Mouse (Mus musculus): ENCODE data around the gene Rad9a. TPM values are rescaled to one million over a fixed set of nuclear protein-coding genes. Genes with fewer than 3 reads are reported as not detected.
A peak's percentile ranks its signal among the peaks of the same experiment; 100 is the strongest.

Gene Rad9a
- total and polyA plus RNA-seq, 3 experiments, result 4.1 to 13.5 (median 4.4) TPM

GRCm38 (mm10) chr19:4234548-4234947 lies 33.1 kb upstream of the Rad9a start:
- 72% methylated on average over 4 of the region's 4 CpGs for WGBS
- intact Hi-C loops (cut with DNase I), result no loop called here
- Histone ChIP-seq H3K4me1 (ENCODE audit: control insufficient read depth, insufficient read depth, low read length) (peaks cover 10% of the 10 kb centered on the region), H3K27ac (no peak overlapping the region), H3K79me2 (replicated peaks; ENCODE audit: control insufficient read depth, insufficient read depth, low read length) (no peaks in the 10 kb centered on the region), H3K9ac (ENCODE audit: low read depth, low read length) (no peak overlapping the region), H3K4me3 (no peak overlapping the region), H3K36me3 (ENCODE audit: control insufficient read depth, insufficient read depth, low read length) (no peaks in the 10 kb centered on the region), H3K27me3 (ENCODE audit: control insufficient read depth, insufficient read depth, low read length) (no peaks in the 10 kb centered on the region)
- TF ChIP-seq POLR2A (IDR thresholded peaks at IDR 0.05; ENCODE audit: insufficient read depth, low read depth, low read length), result no peak
- TF ChIP-seq CTCF (IDR thresholded peaks at IDR 0.05), result no peak
- no peak for TF ChIP-seq EP300 (IDR thresholded peaks at IDR 0.05; ENCODE audit: insufficient read depth, low read depth, low read length)
- no peak for DNase-seq

GRCm38 (mm10) chr19:4232651-4233050 lies 31.2 kb upstream of the Rad9a start:
- H3K4me1 ChIP-seq (ENCODE audit: control insufficient read depth, insufficient read depth, low read length), result peaks cover 10% of the 10 kb centered on the region
- no peaks in the 10 kb centered on the region for H3K79me2 ChIP-seq (replicated peaks; ENCODE audit: control insufficient read depth, insufficient read depth, low read length)
- DNase-seq, result no peak
- 79% methylated on average over 7 of the region's 7 CpGs for WGBS
- H3K4me3 ChIP-seq, result peak overlapping the region; percentile 7; the same call in 1 of the 2 replicates
- no peaks in the 10 kb centered on the region for H3K36me3 ChIP-seq (ENCODE audit: control insufficient read depth, insufficient read depth, low read length)
- TF ChIP-seq POLR2A (IDR thresholded peaks at IDR 0.05; ENCODE audit: insufficient read depth, low read depth, low read length) (no peak), CTCF (IDR thresholded peaks at IDR 0.05) (no peak), EP300 (IDR thresholded peaks at IDR 0.05; ENCODE audit: insufficient read depth, low read depth, low read length) (no peak)
- intact Hi-C loops (cut with DNase I), result no loop called here
- H3K9ac ChIP-seq (ENCODE audit: low read depth, low read length), result no peak overlapping the region
- H3K27me3 ChIP-seq (ENCODE audit: control insufficient read depth, insufficient read depth, low read length), result no peaks in the 10 kb centered on the region
- peak overlapping the region; percentile 99 for H3K27ac ChIP-seq

- Histone ChIP-seq H3K79me2 (replicated peaks; ENCODE audit: control insufficient read depth, insufficient read depth, low read length) (no peaks in the 10 kb centered on the region), H3K4me3 (peak overlapping the region; percentile 68), H3K27me3 (ENCODE audit: control insufficient read depth, insufficient read depth, low read length) (no peaks in the 10 kb centered on the region), H3K36me3 (ENCODE audit: control insufficient read depth, insufficient read depth, low read length) (no peaks in the 10 kb centered on the region), H3K9ac (ENCODE audit: low read depth, low read length) (peak overlapping the region; percentile 68), H3K27ac (peak overlapping the region; percentile 99), H3K4me1 (ENCODE audit: control insufficient read depth, insufficient read depth, low read length) (peaks cover 10% of the 10 kb centered on the region)
- WGBS, result 0% methylated on average over 2 of the region's 2 CpGs
- intact Hi-C loops (cut with DNase I), result no loop called here
- TF ChIP-seq EP300 (IDR thresholded peaks at IDR 0.05; ENCODE audit: insufficient read depth, low read depth, low read length) (no peak), CTCF (IDR thresholded peaks at IDR 0.05) (no peak), POLR2A (IDR thresholded peaks at IDR 0.05; ENCODE audit: insufficient read depth, low read depth, low read length) (no peak)
- DNase-seq, result no peak
Measured at GRCm38 (mm10) chr19:4232186-4232572, 30.7 kb upstream of the Rad9a start.

- 2% methylated on average over 26 of the region's 26 CpGs for WGBS
- peak; percentile 97 to 98 for DNase-seq
- no peaks in the 10 kb centered on the region for H3K36me3 ChIP-seq (ENCODE audit: control insufficient read depth, insufficient read depth, low read length)
Measured at GRCm38 (mm10) chr19:4231253-4232185, 30.1 kb upstream of the Rad9a start, which contains the start of gene Pold4. TSS of gene Pold4 (plus strand) at chr19:4231899.

GRCm38 (mm10) chr19:4230415-4230814 lies 29.0 kb upstream of the Rad9a start:
- Histone ChIP-seq H3K36me3 (ENCODE audit: control insufficient read depth, insufficient read depth, low read length) (no peaks in the 10 kb centered on the region), H3K4me1 (ENCODE audit: control insufficient read depth, insufficient read depth, low read length) (peaks cover 10% of the 10 kb centered on the region), H3K79me2 (replicated peaks; ENCODE audit: control insufficient read depth, insufficient read depth, low read length) (no peaks in the 10 kb centered on the region), H3K27ac (peak overlapping the region; percentile 59), H3K9ac (ENCODE audit: low read depth, low read length) (no peak overlapping the region), H3K4me3 (no peak overlapping the region), H3K27me3 (ENCODE audit: control insufficient read depth, insufficient read depth, low read length) (no peaks in the 10 kb centered on the region)
- WGBS, result 46% methylated on average over 8 of the region's 8 CpGs
- intact Hi-C loops (cut with DNase I), result no loop called here
- peak in 1 of 2 experiments; percentile 41 for DNase-seq
- TF ChIP-seq EP300 (IDR thresholded peaks at IDR 0.05; ENCODE audit: insufficient read depth, low read depth, low read length) (no peak), POLR2A (IDR thresholded peaks at IDR 0.05; ENCODE audit: insufficient read depth, low read depth, low read length) (no peak), CTCF (IDR thresholded peaks at IDR 0.05) (no peak)

More at GRCm38 (mm10) chr19:4231253-4232185, 30.1 kb upstream of the Rad9a start, which contains the start of gene Pold4:
- peaks cover 10% of the 10 kb centered on the region for H3K4me1 ChIP-seq (ENCODE audit: control insufficient read depth, insufficient read depth, low read length)
- no peaks in the 10 kb centered on the region for H3K79me2 ChIP-seq (replicated peaks; ENCODE audit: control insufficient read depth, insufficient read depth, low read length)
- intact Hi-C loops (cut with DNase I), result no loop called here
- H3K4me3 ChIP-seq, result peak within 1 kb of the TSS; percentile 68
- peak within 1 kb of the TSS; percentile 99 for H3K27ac ChIP-seq
- no peaks in the 10 kb centered on the region for H3K27me3 ChIP-seq (ENCODE audit: control insufficient read depth, insufficient read depth, low read length)
- H3K9ac ChIP-seq (ENCODE audit: low read depth, low read length), result peak within 1 kb of the TSS; percentile 68
- peak; percentile 95 for TF ChIP-seq POLR2A (IDR thresholded peaks at IDR 0.05; ENCODE audit: insufficient read depth, low read depth, low read length)
- TF ChIP-seq EP300 (IDR thresholded peaks at IDR 0.05; ENCODE audit: insufficient read depth, low read depth, low read length), result no peak

All from heart, adult 2 months (tissue).